Mouse (Mus musculus) layer of hippocampus, postnatal 25 days (tissue): ENCODE results near the gene Gm10220. TPM values are rescaled to one million over a fixed set of nuclear protein-coding genes. Genes with fewer than 3 reads are reported as not detected.
"Not testable (repeated sequence)": the region's sequence is repeated elsewhere in the genome, so short reads cannot be mapped to it uniquely, and the experiment has no call there.

ENCODE experiments used
- DNase-seq, 2 experiments: peaks; one replicate each; pipeline ENCODE4 v3.0.0; 2022; ENCODE audit warnings: mixed read lengths in 2 of 2, low spot score in 1 of 2; ENCODE audit errors: extremely low spot score in 1 of 2
- total RNA-seq, 2 experiments: library from RNA; stranded (reverse); gene quantifications; 2 replicates each; pipeline ENCODE4 v1.2.3; 2021

Gene Gm10220
- not detected for total RNA-seq

GRCm38 (mm10) chr5:26121321-26121720, at the start of gene Gm10220:
Gene Gm10220, minus strand, starts transcription at chr5:26121421.
- not testable (repeated sequence) for DNase-seq

DNA sequence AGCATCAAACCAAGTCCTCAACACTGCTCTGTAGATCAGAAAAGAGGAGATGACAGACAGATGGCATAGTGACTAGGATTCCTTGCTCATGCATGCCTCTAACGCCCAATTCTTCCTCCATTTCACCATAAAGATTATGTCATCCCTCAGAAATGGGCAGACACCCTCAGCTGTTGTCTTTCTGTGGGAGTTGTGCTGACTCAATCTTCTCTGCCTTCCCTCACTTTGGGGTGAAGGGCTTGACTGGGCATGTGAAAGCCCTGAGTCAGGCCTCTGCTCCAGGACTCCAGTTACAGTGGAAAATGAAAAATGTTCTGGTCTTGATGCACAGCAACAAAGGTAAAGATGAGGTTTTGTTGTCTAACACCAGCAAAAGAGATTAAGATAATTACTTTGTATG, 48.6 kb upstream of the Gm10220 start:
- no peak for DNase-seq

GRCm38 (mm10) chr5:26165791-26166165, 44.6 kb upstream of the Gm10220 start:
- DNase-seq: no peak

GRCm38 (mm10) chr5:26165036-26165790, 44.0 kb upstream of the Gm10220 start:
- DNase-seq: no peak

GRCm38 (mm10) chr5:26157396-26158170, 36.4 kb upstream of the Gm10220 start:
- DNase-seq: no peak

DNA sequence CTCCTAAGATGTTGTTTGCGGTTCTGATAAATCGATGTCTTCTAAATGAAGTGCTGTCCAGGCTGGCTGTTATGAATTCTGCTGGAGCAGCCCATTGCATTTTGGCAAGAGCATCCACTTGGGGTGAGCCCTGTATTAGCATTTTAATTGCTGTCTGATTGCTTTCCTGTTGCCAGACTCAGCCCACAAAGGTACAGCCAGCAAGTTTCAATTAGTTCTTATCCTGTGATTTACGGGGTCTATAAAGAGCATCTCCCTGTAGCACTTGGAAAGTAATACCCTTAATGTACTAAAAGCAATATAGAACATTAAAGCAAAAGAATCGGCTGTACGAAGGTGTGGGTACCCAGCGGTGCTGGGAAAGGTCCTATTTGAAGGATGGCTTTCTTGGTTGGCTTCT, 21.7 kb upstream of the Gm10220 start:
- no peak for DNase-seq

GRCm38 (mm10) chr5:26105262-26105661, 16.0 kb downstream of the Gm10220 start, which contains the start of gene 5031410I06Rik:
Gene 5031410I06Rik, minus strand, starts transcription at chr5:26105362.
- DNase-seq: not testable (repeated sequence)

GRCm38 (mm10) chr5:26089191-26089590, 32.0 kb downstream of the Gm10220 start, which contains the start of gene Gm10471:
Gene Gm10471, minus strand, starts transcription at chr5:26089291.
- not testable (repeated sequence) for DNase-seq

GRCm38 (mm10) chr5:26079023-26079422, 42.2 kb downstream of the Gm10220 start:
- not testable (repeated sequence) for DNase-seq

- no peak for DNase-seq
These were observed 50.5 kb downstream of the Gm10220 start for GRCm38 (mm10) chr5:26070716-26071115.

Other genes starting within 250 kb of the Gm10220 start
- gene Gm21663, start 179.0 kb downstream of the Gm10220 start, total RNA-seq: not detected
- not detected for gene Gm21671, start 167.0 kb downstream of the Gm10220 start, total RNA-seq
- under 1 TPM in 1 of 2 experiments, not detected in 1; 0.07 TPM for gene Gm21680, start 148.8 kb downstream of the Gm10220 start, total RNA-seq
- under 1 TPM in 1 of 2 experiments, not detected in 1; 0.40 TPM for gene Gm21698, start 132.8 kb downstream of the Gm10220 start, total RNA-seq
- not detected for gene Gm1979, start 116.6 kb downstream of the Gm10220 start, total RNA-seq
- not detected for gene Gm5862, start 98.5 kb downstream of the Gm10220 start, total RNA-seq
- gene Speer4a, start 81.9 kb downstream of the Gm10220 start, total RNA-seq: not detected
- gene Gm7347, start 62.8 kb downstream of the Gm10220 start, total RNA-seq: not detected
- not detected for gene Gm10471, start 32.1 kb downstream of the Gm10220 start, total RNA-seq
- gene 5031410I06Rik, start 16.1 kb downstream of the Gm10220 start, total RNA-seq: not detected
- under 1 TPM; 0.16 to 0.30 TPM for gene Gm7361, start 136.3 kb upstream of the Gm10220 start, total RNA-seq